ENCODE assay signal across 9 mouse cellular contexts in genomic region chr15:89532026-89532923, GRCm38 (mm10). TPM values are rescaled to one million over a fixed set of nuclear protein-coding genes. Genes with fewer than 3 reads are reported as not detected.
A peak's percentile ranks its signal among the peaks of the same experiment; 100 is the strongest.
DNase-seq lines count a peak whose midpoint lies in the region; ATAC-seq and TF ChIP-seq lines count a peak whose summit lies in the region.
"Had no signal": no experiment of that assay in that cellular context is flagged by ENCODE, and none has a peak within 500 bp of the region (broad histone marks: within the 10 kb centered on the region; RNA-seq: fewer than 3 reads in every experiment).

No protein-coding gene starts in this region.

- no peaks in the 10 kb centered on the region; the same call in 1 of the 2 replicates for H3K36me3 ChIP-seq in embryonic facial prominence, embryonic 12.5 days
- no peaks in the 10 kb centered on the region; the same call in 1 of the 2 replicates for H3K36me3 ChIP-seq in intestine, embryonic 14.5 days (ENCODE audit: control insufficient read depth, insufficient read depth, low read length)
- no peaks in the 10 kb centered on the region for H3K36me3 ChIP-seq in midbrain, embryonic 10.5 days
- no peaks in the 10 kb centered on the region for H3K36me3 ChIP-seq in stomach, postnatal 0 days (ENCODE audit: control insufficient read depth, insufficient read depth, low read length)

- peak overlapping the region; percentile 41; the same call in 1 of the 2 replicates for H3K9ac ChIP-seq in embryonic facial prominence, embryonic 12.5 days
- H3K9ac ChIP-seq in intestine, embryonic 14.5 days (ENCODE audit: low read length), result no peak overlapping the region
- H3K9ac ChIP-seq in stomach, postnatal 0 days (ENCODE audit: low read length), result no peak overlapping the region
- H3K9ac ChIP-seq: liver, embryonic 14.5 days had no signal

- peak overlapping the region; percentile 25 for H3K4me3 ChIP-seq in embryonic facial prominence, embryonic 12.5 days
- no peak overlapping the region for H3K4me3 ChIP-seq in intestine, embryonic 14.5 days (ENCODE audit: low read depth, low read length)
- peak overlapping the region; percentile 53 for H3K4me3 ChIP-seq in midbrain, embryonic 10.5 days
- H3K4me3 ChIP-seq in stomach, postnatal 0 days (ENCODE audit: low read depth, low read length), result no peak overlapping the region

- peaks cover 10% of the 10 kb centered on the region for H3K4me1 ChIP-seq in embryonic facial prominence, embryonic 12.5 days
- no peaks in the 10 kb centered on the region; the same call in 1 of the 2 replicates for H3K4me1 ChIP-seq in intestine, embryonic 14.5 days (replicated peaks; ENCODE audit: control insufficient read depth, insufficient read depth, low read length)
- H3K4me1 ChIP-seq in midbrain, embryonic 10.5 days, result peaks cover 23% of the 10 kb centered on the region
- no peaks in the 10 kb centered on the region for H3K4me1 ChIP-seq in stomach, postnatal 0 days (replicated peaks; ENCODE audit: control insufficient read depth, insufficient read depth)

- peak overlapping the region; percentile 48 for H3K4me2 ChIP-seq in embryonic facial prominence, embryonic 12.5 days (replicated peaks)
- peak overlapping the region; percentile 34; the same call in 1 of the 2 replicates for H3K4me2 ChIP-seq in intestine, embryonic 14.5 days (ENCODE audit: low read length)
- H3K4me2 ChIP-seq in stomach, postnatal 0 days (replicated peaks; ENCODE audit: low read depth), result no peak overlapping the region

- no peaks in the 10 kb centered on the region for H3K9me3 ChIP-seq in embryonic facial prominence, embryonic 12.5 days
- no peaks in the 10 kb centered on the region for H3K9me3 ChIP-seq in intestine, embryonic 14.5 days (ENCODE audit: control insufficient read depth, low read length)
- H3K9me3 ChIP-seq in midbrain, embryonic 10.5 days (replicated peaks), result no peaks in the 10 kb centered on the region
- H3K9me3 ChIP-seq in stomach, postnatal 0 days (ENCODE audit: control insufficient read depth, low read length), result no peaks in the 10 kb centered on the region

- ATAC-seq in embryonic facial prominence, embryonic 12.5 days (ENCODE audit: insufficient number of reproducible peaks, insufficient read depth, low FRiP score, low TSS enrichment), result peak; percentile 37; the same call in 1 of the 2 replicates
- ATAC-seq in intestine, embryonic 14.5 days (replicated peaks; ENCODE audit: low FRiP score, low TSS enrichment, low read depth), result peak; percentile 37; the same call in 1 of the 2 replicates
- ATAC-seq in stomach, postnatal 0 days (ENCODE audit: low FRiP score, low TSS enrichment), result peak; percentile 11; the same call in 1 of the 2 replicates

- TF ChIP-seq EP300 in stomach, postnatal 0 days (optimal IDR thresholded peaks at IDR 0.05), result no peak

- 17% methylated on average over 28 of the region's 29 CpGs for WGBS in embryonic facial prominence, embryonic 12.5 days
- WGBS in intestine, embryonic 14.5 days, result 27% methylated on average over 29 of the region's 29 CpGs
- 24% methylated on average over 29 of the region's 29 CpGs for WGBS in midbrain, embryonic 10.5 days
- WGBS in stomach, postnatal 0 days, result 43% methylated on average over 29 of the region's 29 CpGs

- no peak overlapping the region for H3K27ac ChIP-seq in embryonic facial prominence, embryonic 12.5 days
- H3K27ac ChIP-seq in intestine, embryonic 14.5 days (ENCODE audit: low read depth), result no peak overlapping the region
- peak overlapping the region; percentile 84 for H3K27ac ChIP-seq in midbrain, embryonic 10.5 days (replicated peaks)
- no peak overlapping the region for H3K27ac ChIP-seq in stomach, postnatal 0 days (replicated peaks)
- H3K27ac ChIP-seq: liver, embryonic 14.5 days had no signal

- DNase-seq in layer of hippocampus, adult 11-12 months (ENCODE audit: low spot score), result peak; percentile 77
- no peak for DNase-seq in layer of hippocampus, adult 9-10 months (ENCODE audit: low spot score)
- DNase-seq in intestine, embryonic 14.5 days (ENCODE audit: low spot score), result peak; percentile 77
- DNase-seq in midbrain, embryonic 10.5 days (ENCODE audit: low spot score), result peak; percentile 84
- DNase-seq in stomach, postnatal 0 days (ENCODE audit: low spot score), result peak; percentile 29
- DNase-seq in testis, postnatal 14 days (ENCODE audit: low spot score), result no peak
- DNase-seq in T-cell, adult 2 months (ENCODE audit: low spot score), result no peak

- no peak for TF ChIP-seq CTCF in stomach, postnatal 0 days (IDR thresholded peaks at IDR 0.05; ENCODE audit: low read depth)

- peaks cover 2% of the 10 kb centered on the region; the same call in 1 of the 2 replicates for H3K27me3 ChIP-seq in embryonic facial prominence, embryonic 12.5 days
- H3K27me3 ChIP-seq in intestine, embryonic 14.5 days (replicated peaks; ENCODE audit: control insufficient read depth, insufficient read depth, low read length), result no peaks in the 10 kb centered on the region
- peaks cover 24% of the 10 kb centered on the region for H3K27me3 ChIP-seq in midbrain, embryonic 10.5 days (ENCODE audit: low read depth, poor library complexity, severe bottlenecking)
- H3K27me3 ChIP-seq in stomach, postnatal 0 days (ENCODE audit: control insufficient read depth, insufficient read depth, low read length), result no peaks in the 10 kb centered on the region

RNA-seq across cellular contexts. Expression of gene Shank3, which starts 32.9 kb away (rescaled TPM):
- 3.0 and 4.7 TPM in 2 replicates for polyA plus RNA-seq in embryonic facial prominence, embryonic 12.5 days (2016; fragmentation: Nextera tagmentation; extraction: Ambion mirVana)
- 1.9 and 2.1 TPM in 2 replicates for polyA plus RNA-seq in intestine, embryonic 14.5 days (2014; fragmentation: Nextera tagmentation; extraction: Ambion mirVana)
- polyA plus RNA-seq in midbrain, embryonic 10.5 days (2016; fragmentation: Nextera tagmentation; extraction: Ambion mirVana), result 2.1 and 2.6 TPM in 2 replicates
- 0.35 and 0.40 TPM in 2 replicates for polyA plus RNA-seq in stomach, postnatal 0 days (2015; fragmentation: Nextera tagmentation; extraction: Ambion mirVana)

RNA-seq across cellular contexts. Expression of gene Acr, which starts 35.9 kb away (rescaled TPM):
- 0.23 and 0.41 TPM in 2 replicates for polyA plus RNA-seq in embryonic facial prominence, embryonic 12.5 days (2016; fragmentation: Nextera tagmentation; extraction: Ambion mirVana)
- 0.43 TPM in 1 of 2 replicates, not detected in the other for polyA plus RNA-seq in intestine, embryonic 14.5 days (2014; fragmentation: Nextera tagmentation; extraction: Ambion mirVana)
- 0.10 and 0.47 TPM in 2 replicates for polyA plus RNA-seq in midbrain, embryonic 10.5 days (2016; fragmentation: Nextera tagmentation; extraction: Ambion mirVana)
- polyA plus RNA-seq in stomach, postnatal 0 days (2015; fragmentation: Nextera tagmentation; extraction: Ambion mirVana), result 0.08 TPM in 1 of 2 replicates, not detected in the other

RNA-seq across cellular contexts. Expression of gene Arsa, which starts 55.0 kb away (rescaled TPM):
- 18.0 and 18.2 TPM in 2 replicates for polyA plus RNA-seq in embryonic facial prominence, embryonic 12.5 days (2016; fragmentation: Nextera tagmentation; extraction: Ambion mirVana)
- 14.4 and 15.4 TPM in 2 replicates for polyA plus RNA-seq in intestine, embryonic 14.5 days (2014; fragmentation: Nextera tagmentation; extraction: Ambion mirVana)
- 13.5 and 14.0 TPM in 2 replicates for polyA plus RNA-seq in midbrain, embryonic 10.5 days (2016; fragmentation: Nextera tagmentation; extraction: Ambion mirVana)
- 10.3 and 11.1 TPM in 2 replicates for polyA plus RNA-seq in stomach, postnatal 0 days (2015; fragmentation: Nextera tagmentation; extraction: Ambion mirVana)

RNA-seq across cellular contexts. Expression of gene Rabl2, which starts 59.4 kb away (rescaled TPM):
- polyA plus RNA-seq in embryonic facial prominence, embryonic 12.5 days (2016; fragmentation: Nextera tagmentation; extraction: Ambion mirVana), result 51.4 and 52.0 TPM in 2 replicates
- polyA plus RNA-seq in intestine, embryonic 14.5 days (2014; fragmentation: Nextera tagmentation; extraction: Ambion mirVana), result 41.3 and 44.9 TPM in 2 replicates
- 80.1 and 80.7 TPM in 2 replicates for polyA plus RNA-seq in midbrain, embryonic 10.5 days (2016; fragmentation: Nextera tagmentation; extraction: Ambion mirVana)
- 13.4 and 14.2 TPM in 2 replicates for polyA plus RNA-seq in stomach, postnatal 0 days (2015; fragmentation: Nextera tagmentation; extraction: Ambion mirVana)

Comparison
In these comparisons a context has a peak if more than half of its experiments do, and no peak if none do; other contexts are left out.
1. DNase-seq: peak in layer of hippocampus, adult 11-12 months (single experiment), intestine, embryonic 14.5 days (single experiment), midbrain, embryonic 10.5 days (single experiment) and stomach, postnatal 0 days (single experiment); none in layer of hippocampus, adult 9-10 months (single experiment), testis, postnatal 14 days (single experiment) and T-cell, adult 2 months (single experiment).
2. H3K4me3 ChIP-seq: peak in embryonic facial prominence, embryonic 12.5 days (single experiment) and midbrain, embryonic 10.5 days (single experiment); none in intestine, embryonic 14.5 days (single experiment) and stomach, postnatal 0 days (single experiment).
3. Peak in every context shown above with its lines, with median percentiles within 50 percentile points of each other: ATAC-seq.